Mouse (Mus musculus) ES-E14 (cell line): ENCODE data around the gene Dlg2. TPM values are rescaled to one million over a fixed set of nuclear protein-coding genes. Genes with fewer than 3 reads are reported as not detected.

Source experiments
- DNase-seq: peaks from one replicate; pipeline ENCODE4 v3.0.0-alpha.2; 2013; ENCODE audit warnings: low read depth, low spot score
- H3K27ac ChIP-seq: 2 replicates; pipeline ENCODE4 v1.5.1; 2012; ENCODE audit warnings: low read depth, mild to moderate bottlenecking, low read length, moderate library complexity, mixed read lengths; ENCODE audit not compliant: poor library complexity, insufficient read depth, severe bottlenecking
- H3K36me3 ChIP-seq: 2 replicates; pipeline ENCODE4 v1.6.1; 2012; ENCODE audit warnings: mild to moderate bottlenecking, low read length, moderate library complexity, mixed read lengths; ENCODE audit not compliant: control insufficient read depth, poor library complexity, insufficient read depth, severe bottlenecking
- H3K4me1 ChIP-seq, 2 experiments: fragments of 150-350 bp in 1 of 2; sonication (generic) in 1 of 2; 2 replicates each; pipeline ENCODE4 v1.6.1; 2012; ENCODE audit warnings: low read length in 2 of 2, mild to moderate bottlenecking in 1 of 2, mixed read lengths in 1 of 2; ENCODE audit not compliant: control insufficient read depth in 2 of 2, insufficient read depth in 2 of 2, poor library complexity in 1 of 2
- H3K4me3 ChIP-seq, 2 experiments: fragments of 150-350 bp in 1 of 2; sonication (generic) in 1 of 2; 2 replicates each; pipeline ENCODE4 v1.5.1; 2012; ENCODE audit warnings: low read length in 2 of 2, low read depth in 1 of 2, mild to moderate bottlenecking in 1 of 2, mixed read lengths in 1 of 2; ENCODE audit not compliant: insufficient read depth in 1 of 2, poor library complexity in 1 of 2, severe bottlenecking in 1 of 2
- H3K9ac ChIP-seq: 2 replicates; pipeline ENCODE4 v1.6.1; 2012; ENCODE audit warnings: low read depth, mild to moderate bottlenecking, low read length, mixed read lengths; ENCODE audit not compliant: poor library complexity, insufficient read depth, severe bottlenecking
- H3K9me3 ChIP-seq: fragments of 150-350 bp; sonication (generic); 2 replicates; pipeline ENCODE4 v1.6.1; 2012; ENCODE audit warnings: low read depth, mild to moderate bottlenecking, low read length; ENCODE audit not compliant: control insufficient read depth, insufficient read depth
- CHD2 ChIP-seq: IDR thresholded peaks from 2 replicates; pipeline ENCODE4 v1.6.1; 2014; ENCODE audit warnings: mild to moderate bottlenecking, low read depth, low read length, inconsistent platforms
- HCFC1 ChIP-seq: IDR thresholded peaks from 2 replicates; pipeline ENCODE4 v1.6.1; 2012; ENCODE audit warnings: low read length, inconsistent platforms, borderline replicate concordance; ENCODE audit not compliant: insufficient read depth
- MAFK ChIP-seq: IDR thresholded peaks from 2 replicates; pipeline ENCODE4 v1.6.1; 2014; ENCODE audit warnings: mild to moderate bottlenecking, low read depth, low read length, inconsistent platforms; ENCODE audit not compliant: insufficient read depth
- ZC3H11A ChIP-seq: IDR thresholded peaks from 2 replicates; pipeline ENCODE4 v1.6.1; 2012; ENCODE audit warnings: low read depth, mild to moderate bottlenecking, inconsistent platforms, low read length, borderline replicate concordance
- ZNF384 ChIP-seq: IDR thresholded peaks from 2 replicates; pipeline ENCODE4 v1.6.1; 2012; ENCODE audit warnings: low read depth, low read length, inconsistent platforms
- in situ Hi-C, 2 experiments: fragments of 600-800 bp; cut with MboI; formaldehyde crosslinking; loops; one replicate each; pipeline ENCODE4 v1.15.1; 2025; ENCODE audit warnings: low sequenced_read_pairs in 2 of 2, inconsistent platforms in 1 of 2; ENCODE audit not compliant: unreplicated experiment in 2 of 2
- total RNA-seq: library from RNA; depleted of rRNA; stranded (reverse); fragments of 300-350 nt; gene quantifications from 2 replicates; pipeline ENCODE4 v1.2.3, GENCODE M21; 2012

Gene Dlg2
- total RNA-seq, 1 experiment = 0.13 TPM

GRCm38 (mm10) chr7:91479145-91479544 is 1002.7 kb downstream of the Dlg2 start:
- no peak overlapping the region for H3K27ac ChIP-seq
- no peaks in the 10 kb centered on the region for H3K4me1 ChIP-seq
- DNase-seq = no peak
- in situ Hi-C loops = no loop called here
- H3K36me3 ChIP-seq = no peaks in the 10 kb centered on the region
- H3K9ac ChIP-seq = no peak overlapping the region
- TF ChIP-seq MAFK (no peak), ZC3H11A (no peak), CHD2 (no peak)
- H3K9me3 ChIP-seq = no peaks in the 10 kb centered on the region
- no peak overlapping the region for H3K4me3 ChIP-seq

DNA sequence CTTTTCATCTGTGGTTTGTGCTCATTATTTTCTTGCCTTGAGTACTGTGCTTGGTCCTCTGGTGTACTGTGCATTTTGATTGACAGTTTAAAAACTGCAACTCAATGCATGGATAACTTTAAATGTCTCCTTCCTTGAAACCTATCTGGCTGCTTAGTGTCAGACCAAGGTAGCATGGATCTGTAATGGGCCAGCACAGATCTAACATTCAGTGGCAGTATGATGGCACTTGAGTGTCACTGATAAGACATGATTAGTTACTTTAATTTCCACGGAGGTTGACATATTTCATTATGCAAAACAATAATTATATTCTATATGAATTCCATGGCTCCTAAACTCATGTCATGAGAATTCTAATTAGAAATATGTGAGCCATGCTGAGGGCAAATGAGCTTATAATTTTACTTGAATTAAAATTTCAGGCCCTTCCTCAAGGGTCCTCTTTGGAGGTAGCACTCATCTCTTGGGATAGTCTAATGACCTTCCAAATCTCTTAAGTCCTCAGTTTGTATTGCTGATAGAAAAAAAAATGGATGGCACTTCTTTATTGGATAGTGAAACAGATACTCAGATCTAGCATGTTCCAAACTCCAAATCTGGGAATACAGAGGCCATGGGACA is 1005.2 kb downstream of the Dlg2 start:
- TF ChIP-seq ZNF384 = no peak
- no peak for TF ChIP-seq MAFK
- TF ChIP-seq CHD2 = no peak
- no peak for TF ChIP-seq HCFC1
- TF ChIP-seq ZC3H11A = no peak
- DNase-seq = no peak
- no peaks in the 10 kb centered on the region for H3K9me3 ChIP-seq
- in situ Hi-C loops = no loop called here
- no peaks in the 10 kb centered on the region for H3K4me1 ChIP-seq
- H3K4me3 ChIP-seq = no peak overlapping the region
- H3K27ac ChIP-seq = no peak overlapping the region
- no peak overlapping the region for H3K9ac ChIP-seq
- H3K36me3 ChIP-seq = no peaks in the 10 kb centered on the region

DNA sequence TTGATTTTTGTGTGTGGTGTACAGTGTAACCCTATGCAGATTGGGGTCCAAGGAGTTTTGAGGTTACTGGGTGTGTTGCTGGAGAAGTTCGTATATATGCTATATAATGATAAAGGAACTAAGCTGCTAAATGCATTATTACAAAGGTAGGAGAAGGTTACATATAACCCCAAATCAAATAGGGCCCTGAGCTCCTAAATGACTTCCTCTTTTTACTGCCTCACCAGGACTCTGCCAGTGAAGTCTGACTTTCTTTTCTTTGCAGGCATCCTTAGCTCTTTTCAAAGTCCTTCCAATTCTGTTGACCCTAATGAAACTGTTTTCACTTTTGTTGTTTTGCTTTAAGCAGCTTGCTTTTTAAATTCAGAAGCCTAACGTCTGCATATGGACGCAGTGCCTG is 1016.8 kb downstream of the Dlg2 start:
- Histone ChIP-seq H3K4me1 (no peaks in the 10 kb centered on the region), H3K27ac (no peak overlapping the region), H3K9ac (no peak overlapping the region), H3K4me3 (no peak overlapping the region), H3K9me3 (no peaks in the 10 kb centered on the region), H3K36me3 (no peaks in the 10 kb centered on the region)
- in situ Hi-C loops = no loop called here
- DNase-seq = no peak
- no peak for TF ChIP-seq HCFC1

DNA sequence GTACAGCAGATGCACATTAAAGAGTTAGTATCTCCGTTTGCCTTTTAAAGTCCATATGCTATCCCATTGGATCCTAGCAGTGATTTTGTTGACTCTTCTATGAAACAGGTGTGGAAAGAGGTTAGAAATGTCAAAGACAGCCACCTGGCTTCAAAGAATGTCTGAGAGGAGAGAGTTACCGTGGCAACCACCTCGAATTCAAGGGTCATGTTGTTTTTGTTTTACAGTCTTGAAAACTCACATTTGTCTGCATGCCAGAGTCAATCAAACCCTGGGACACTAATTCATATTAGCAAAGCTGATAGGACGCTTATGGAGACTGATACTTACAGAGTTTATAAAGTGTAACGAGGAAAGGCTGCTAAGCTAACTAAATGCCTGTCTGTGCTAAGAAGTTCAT is 1019.1 kb downstream of the Dlg2 start:
- TF ChIP-seq MAFK (no peak), ZC3H11A (no peak), CHD2 (no peak), ZNF384 (no peak), HCFC1 (no peak)
- Histone ChIP-seq H3K4me1 (no peaks in the 10 kb centered on the region), H3K27ac (no peak overlapping the region), H3K9me3 (no peaks in the 10 kb centered on the region), H3K4me3 (no peak overlapping the region), H3K36me3 (no peaks in the 10 kb centered on the region), H3K9ac (no peak overlapping the region)
- DNase-seq = no peak
- in situ Hi-C loops = no loop called here

- Histone ChIP-seq H3K9me3 (no peaks in the 10 kb centered on the region), H3K9ac (no peak overlapping the region), H3K27ac (no peak overlapping the region), H3K4me1 (no peaks in the 10 kb centered on the region), H3K36me3 (no peaks in the 10 kb centered on the region), H3K4me3 (no peak overlapping the region)
- TF ChIP-seq HCFC1 = no peak
- TF ChIP-seq MAFK = no peak
- TF ChIP-seq ZNF384 = no peak
- TF ChIP-seq ZC3H11A = no peak
- TF ChIP-seq CHD2 = no peak
- in situ Hi-C loops = no loop called here
- no peak for DNase-seq
Measured at GRCm38 (mm10) chr7:91511119-91511518, 1034.6 kb downstream of the Dlg2 start.
